Mouse (Mus musculus) C2C12 (cell line): ENCODE measurements at regions not wholly inside any gene's neighbourhood (a gene's known extent, or its start where the extent isn't known, plus 50 kb on each side); places are given as distances from the start of the nearest gene placed in this dataset.

Experiments used
- CTCF ChIP-seq: IDR thresholded peaks from one replicate; pipeline ENCODE4 v1.5.1; 2011; ENCODE audit not compliant: control insufficient read depth, insufficient read depth, insufficient read length
- FOSL1 ChIP-seq: IDR thresholded peaks from one replicate; pipeline ENCODE4 v1.8.0; 2011; ENCODE audit warnings: mild to moderate bottlenecking, low read length; ENCODE audit not compliant: poor library complexity, insufficient read depth, severe bottlenecking
- MAX ChIP-seq: IDR thresholded peaks from one replicate; pipeline ENCODE4 v1.6.1; 2011; ENCODE audit warnings: mild to moderate bottlenecking, control low read depth

DNA sequence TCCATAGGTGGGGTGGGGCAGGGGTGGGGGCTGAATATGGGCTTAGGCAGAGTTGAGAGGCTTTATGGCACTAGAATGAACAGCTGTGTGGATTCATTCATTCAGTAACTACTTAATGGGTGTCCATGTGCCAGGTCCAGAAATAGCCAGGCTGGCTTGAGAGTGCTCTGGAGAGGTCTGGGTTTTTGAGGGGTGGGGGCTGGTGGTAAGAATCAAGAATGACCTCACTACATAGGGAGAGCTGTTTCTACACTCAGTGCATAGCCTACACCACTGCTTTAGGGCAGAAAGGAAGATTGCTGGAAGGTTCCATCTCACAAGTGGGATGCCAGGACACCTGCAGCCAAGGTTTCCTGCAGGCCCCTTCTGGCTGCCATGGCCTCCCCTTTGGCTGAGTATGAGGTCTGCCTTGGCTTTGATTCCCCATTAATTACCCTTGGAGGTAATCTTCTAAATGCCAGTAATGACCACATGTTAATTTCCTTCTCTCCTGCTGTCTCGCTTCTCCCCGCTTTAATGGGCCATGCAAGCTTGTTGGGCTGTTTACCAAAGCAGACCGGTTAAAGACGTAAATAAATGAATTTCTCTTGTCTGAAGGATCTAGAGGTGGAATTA lies 71.7 kb upstream of the Klf4 start:
- TF ChIP-seq MAX (no peak), CTCF (no peak), FOSL1 (no peak)
